Mouse (Mus musculus): ENCODE measurements around the gene Anks1.

Gene Anks1

GRCm38 (mm10) chr17:28081856-28082255, 172.8 kb downstream of the Anks1 start:
- TF ChIP-seq NANOG (IDR thresholded peaks at IDR 0.05; ENCODE audit: borderline replicate concordance, low read length) (no peak), CTCF (conservative IDR thresholded peaks at IDR 0.05; ENCODE audit: low read length) (no peak), POU5F1 (IDR thresholded peaks at IDR 0.05; ENCODE audit: borderline replicate concordance, low read length) (no peak)
- Histone ChIP-seq H3K4me1 (replicated peaks; ENCODE audit: low read depth, low read length) (peaks cover 77% of the 10 kb centered on the region), H3K27me3 (ENCODE audit: insufficient read depth, low read length) (no peaks in the 10 kb centered on the region), H3K4me3 (replicated peaks; ENCODE audit: low read length) (peak overlapping the region; percentile 96), H3K36me3 (ENCODE audit: insufficient read depth, low read length) (no peaks in the 10 kb centered on the region), H3K9me3 (ENCODE audit: low read length) (no peaks in the 10 kb centered on the region)

GRCm38 (mm10) chr17:28082863-28083262, 173.8 kb downstream of the Anks1 start:
- Histone ChIP-seq H3K36me3 (ENCODE audit: insufficient read depth, low read length) (no peaks in the 10 kb centered on the region), H3K9me3 (ENCODE audit: low read length) (no peaks in the 10 kb centered on the region), H3K27me3 (ENCODE audit: insufficient read depth, low read length) (no peaks in the 10 kb centered on the region), H3K4me3 (replicated peaks; ENCODE audit: low read length) (no peak overlapping the region), H3K4me1 (replicated peaks; ENCODE audit: low read depth, low read length) (peaks cover 84% of the 10 kb centered on the region)
- TF ChIP-seq POU5F1 (IDR thresholded peaks at IDR 0.05; ENCODE audit: borderline replicate concordance, low read length), result no peak
- no peak for TF ChIP-seq CTCF (conservative IDR thresholded peaks at IDR 0.05; ENCODE audit: low read length)
- no peak for TF ChIP-seq NANOG (IDR thresholded peaks at IDR 0.05; ENCODE audit: borderline replicate concordance, low read length)

GRCm38 (mm10) chr17:28084395-28084905, 175.3 kb downstream of the Anks1 start:
- H3K27me3 ChIP-seq (ENCODE audit: insufficient read depth, low read length), result no peaks in the 10 kb centered on the region
- H3K4me3 ChIP-seq (replicated peaks; ENCODE audit: low read length), result 0 out of 2 replicates have a peak overlapping the region, but pooled peaks have one; percentile 4
- TF ChIP-seq NANOG (IDR thresholded peaks at IDR 0.05; ENCODE audit: borderline replicate concordance, low read length) (no peak), CTCF (conservative IDR thresholded peaks at IDR 0.05; ENCODE audit: low read length) (no peak), POU5F1 (IDR thresholded peaks at IDR 0.05; ENCODE audit: borderline replicate concordance, low read length) (no peak)
- no peaks in the 10 kb centered on the region for H3K9me3 ChIP-seq (ENCODE audit: low read length)
- no peaks in the 10 kb centered on the region for H3K36me3 ChIP-seq (ENCODE audit: insufficient read depth, low read length)
- peaks cover 84% of the 10 kb centered on the region for H3K4me1 ChIP-seq (replicated peaks; ENCODE audit: low read depth, low read length)

GRCm38 (mm10) chr17:28084964-28085363, 175.9 kb downstream of the Anks1 start:
- Histone ChIP-seq H3K4me3 (replicated peaks; ENCODE audit: low read length) (no peak overlapping the region), H3K9me3 (ENCODE audit: low read length) (no peaks in the 10 kb centered on the region)

GRCm38 (mm10) chr17:28087430-28087829, 178.3 kb downstream of the Anks1 start:
- Histone ChIP-seq H3K4me1 (replicated peaks; ENCODE audit: low read depth, low read length) (peaks cover 72% of the 10 kb centered on the region), H3K4me3 (replicated peaks; ENCODE audit: low read length) (no peak overlapping the region), H3K9me3 (ENCODE audit: low read length) (no peaks in the 10 kb centered on the region), H3K36me3 (ENCODE audit: insufficient read depth, low read length) (no peaks in the 10 kb centered on the region), H3K27me3 (ENCODE audit: insufficient read depth, low read length) (no peaks in the 10 kb centered on the region)
- TF ChIP-seq POU5F1 (IDR thresholded peaks at IDR 0.05; ENCODE audit: borderline replicate concordance, low read length) (no peak), NANOG (IDR thresholded peaks at IDR 0.05; ENCODE audit: borderline replicate concordance, low read length) (no peak), CTCF (conservative IDR thresholded peaks at IDR 0.05; ENCODE audit: low read length) (no peak)

More at GRCm38 (mm10) chr17:28084964-28085363, 175.9 kb downstream of the Anks1 start:
- H3K27me3 ChIP-seq (ENCODE audit: insufficient read depth, low read length), result no peaks in the 10 kb centered on the region
- no peaks in the 10 kb centered on the region for H3K36me3 ChIP-seq (ENCODE audit: insufficient read depth, low read length)
- TF ChIP-seq NANOG (IDR thresholded peaks at IDR 0.05; ENCODE audit: borderline replicate concordance, low read length), result no peak
- TF ChIP-seq CTCF (conservative IDR thresholded peaks at IDR 0.05; ENCODE audit: low read length), result peak; percentile 83
- peaks cover 89% of the 10 kb centered on the region for H3K4me1 ChIP-seq (replicated peaks; ENCODE audit: low read depth, low read length)

GRCm38 (mm10) chr17:28088718-28089117, 179.6 kb downstream of the Anks1 start:
- Histone ChIP-seq H3K4me3 (replicated peaks; ENCODE audit: low read length) (no peak overlapping the region), H3K27me3 (ENCODE audit: insufficient read depth, low read length) (no peaks in the 10 kb centered on the region), H3K9me3 (ENCODE audit: low read length) (peaks cover under 1% of the 10 kb centered on the region; the same call in 1 of the 2 replicates), H3K36me3 (ENCODE audit: insufficient read depth, low read length) (no peaks in the 10 kb centered on the region), H3K4me1 (replicated peaks; ENCODE audit: low read depth, low read length) (peaks cover 59% of the 10 kb centered on the region)
- TF ChIP-seq NANOG (IDR thresholded peaks at IDR 0.05; ENCODE audit: borderline replicate concordance, low read length) (no peak), CTCF (conservative IDR thresholded peaks at IDR 0.05; ENCODE audit: low read length) (no peak), POU5F1 (IDR thresholded peaks at IDR 0.05; ENCODE audit: borderline replicate concordance, low read length) (no peak)

GRCm38 (mm10) chr17:28092297-28092696, 183.2 kb downstream of the Anks1 start:
- Histone ChIP-seq H3K27me3 (ENCODE audit: insufficient read depth, low read length) (no peaks in the 10 kb centered on the region), H3K36me3 (ENCODE audit: insufficient read depth, low read length) (no peaks in the 10 kb centered on the region), H3K9me3 (ENCODE audit: low read length) (peaks cover 5% of the 10 kb centered on the region), H3K4me1 (replicated peaks; ENCODE audit: low read depth, low read length) (peaks cover 37% of the 10 kb centered on the region), H3K4me3 (replicated peaks; ENCODE audit: low read length) (no peak overlapping the region)
- no peak for TF ChIP-seq POU5F1 (IDR thresholded peaks at IDR 0.05; ENCODE audit: borderline replicate concordance, low read length)
- TF ChIP-seq CTCF (conservative IDR thresholded peaks at IDR 0.05; ENCODE audit: low read length), result peak; percentile 64

- H3K4me3 ChIP-seq (replicated peaks; ENCODE audit: low read length), result no peak overlapping the region
- H3K27me3 ChIP-seq (ENCODE audit: insufficient read depth, low read length), result no peaks in the 10 kb centered on the region
- no peaks in the 10 kb centered on the region for H3K36me3 ChIP-seq (ENCODE audit: insufficient read depth, low read length)
- TF ChIP-seq CTCF (conservative IDR thresholded peaks at IDR 0.05; ENCODE audit: low read length) (peak; percentile 75), NANOG (IDR thresholded peaks at IDR 0.05; ENCODE audit: borderline replicate concordance, low read length) (no peak), POU5F1 (IDR thresholded peaks at IDR 0.05; ENCODE audit: borderline replicate concordance, low read length) (no peak)
- H3K9me3 ChIP-seq (ENCODE audit: low read length), result peaks cover 5% of the 10 kb centered on the region
- H3K4me1 ChIP-seq (replicated peaks; ENCODE audit: low read depth, low read length), result peaks cover 38% of the 10 kb centered on the region
Observed at GRCm38 (mm10) chr17:28093837-28094236, 184.7 kb downstream of the Anks1 start.

GRCm38 (mm10) chr17:28096418-28096817, 187.3 kb downstream of the Anks1 start:
- peak overlapping the region; percentile 63 for H3K4me3 ChIP-seq (replicated peaks; ENCODE audit: low read length)
- H3K27me3 ChIP-seq (ENCODE audit: insufficient read depth, low read length), result no peaks in the 10 kb centered on the region
- peaks cover 5% of the 10 kb centered on the region for H3K9me3 ChIP-seq (ENCODE audit: low read length)
- H3K4me1 ChIP-seq (replicated peaks; ENCODE audit: low read depth, low read length), result peaks cover 44% of the 10 kb centered on the region
- TF ChIP-seq CTCF (conservative IDR thresholded peaks at IDR 0.05; ENCODE audit: low read length), result no peak
- TF ChIP-seq NANOG (IDR thresholded peaks at IDR 0.05; ENCODE audit: borderline replicate concordance, low read length), result no peak
- TF ChIP-seq POU5F1 (IDR thresholded peaks at IDR 0.05; ENCODE audit: borderline replicate concordance, low read length), result no peak
- no peaks in the 10 kb centered on the region for H3K36me3 ChIP-seq (ENCODE audit: insufficient read depth, low read length)

All from E14TG2a.4 (cell line).